Mouse (Mus musculus) hindbrain, embryonic 15.5 days (tissue): Measurements from ENCODE around the gene Nos3. TPM values are rescaled to one million over a fixed set of nuclear protein-coding genes. Genes with fewer than 3 reads are reported as not detected.
A peak's percentile ranks its signal among the peaks of the same experiment; 100 is the strongest.

Source experiments
- ATAC-seq: fragments of 200-750 bp; cut with Nextera tagmentation; 2 replicates; pipeline ENCODE4 v1.8.0; 2017; ENCODE audit warnings: low read depth, moderate number of reproducible peaks, moderate TSS enrichment; ENCODE audit not compliant: low FRiP score
- H3K27ac ChIP-seq: fragments of 300-500 bp; sonication (generic); replicated peaks from 2 replicates; pipeline ENCODE4 v1.5.1; 2015; ENCODE audit warnings: mild to moderate bottlenecking, inconsistent platforms
- H3K27me3 ChIP-seq: fragments of 300-500 bp; sonication (generic); 2 replicates; pipeline ENCODE4 v1.6.1; 2015; ENCODE audit warnings: control low read depth, inconsistent platforms
- H3K36me3 ChIP-seq: fragments of 300-500 bp; sonication (generic); 2 replicates; pipeline ENCODE4 v1.6.1; 2015; ENCODE audit warnings: control low read depth, inconsistent platforms
- H3K4me1 ChIP-seq: fragments of 300-500 bp; sonication (generic); replicated peaks from 2 replicates; pipeline ENCODE4 v1.6.1; 2015; ENCODE audit warnings: control low read depth, inconsistent platforms
- H3K4me2 ChIP-seq: fragments of 300-500 bp; sonication (generic); 2 replicates; pipeline ENCODE4 v1.6.1; 2015; ENCODE audit warnings: moderate library complexity, mild to moderate bottlenecking, inconsistent platforms
- H3K4me3 ChIP-seq: fragments of 300-500 bp; sonication (generic); 2 replicates; pipeline ENCODE4 v1.5.1; 2015; ENCODE audit warnings: mild to moderate bottlenecking, inconsistent platforms
- H3K9ac ChIP-seq: fragments of 300-500 bp; sonication (generic); 2 replicates; pipeline ENCODE4 v1.6.1; 2015; ENCODE audit warnings: inconsistent platforms
- H3K9me3 ChIP-seq: fragments of 300-500 bp; sonication (generic); 2 replicates; pipeline ENCODE4 v1.6.1; 2016; ENCODE audit warnings: control low read depth, inconsistent platforms
- WGBS: fragments of 180-500 bp; shearing (Covaris S2); methylation state at CpG from one replicate; pipeline ENCODE4 v1.1.7; 2015; 5-methylcytosine and 5-hydroxymethylcytosine counted together
- polyA plus RNA-seq: library from polyadenylated mRNA; unstranded; fragments of >200 nt; fragmentation: Nextera tagmentation; extraction: Ambion mirVana; gene quantifications from 2 replicates; pipeline ENCODE4 v1.2.1, GENCODE M21; 2015

Nos3 gene
- polyA plus RNA-seq, 1 experiment from 2014 or later, result 10.7 TPM

DNA sequence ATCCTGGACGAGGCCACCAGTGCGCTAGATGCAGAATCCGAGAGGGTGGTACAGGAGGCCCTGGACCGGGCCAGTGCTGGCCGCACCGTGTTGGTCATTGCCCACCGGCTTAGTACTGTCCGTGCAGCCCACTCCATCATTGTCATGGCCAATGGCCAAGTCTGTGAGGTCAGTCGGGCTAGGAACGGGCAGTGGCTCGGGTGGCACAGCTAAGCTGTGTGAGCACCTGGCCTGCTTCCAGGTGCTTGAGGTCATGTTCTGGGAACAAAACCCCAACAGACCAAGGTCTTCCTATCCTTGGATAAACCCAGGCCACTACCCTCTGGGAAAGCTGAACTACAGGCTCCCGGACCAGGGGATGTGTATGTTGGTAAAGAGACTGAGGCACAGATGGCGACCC, 44.0 kb downstream of the Nos3 start:
- Histone ChIP-seq H3K4me1 (no peaks in the 10 kb centered on the region; the same call in 1 of the 2 replicates), H3K36me3 (no peaks in the 10 kb centered on the region; the same call in 1 of the 2 replicates), H3K27ac (no peak overlapping the region), H3K27me3 (no peaks in the 10 kb centered on the region), H3K4me2 (no peak overlapping the region), H3K9me3 (no peaks in the 10 kb centered on the region), H3K9ac (no peak overlapping the region), H3K4me3 (no peak overlapping the region)
- no peak for ATAC-seq
- WGBS, result 93% methylated on average over 13 of the region's 13 CpGs

DNA sequence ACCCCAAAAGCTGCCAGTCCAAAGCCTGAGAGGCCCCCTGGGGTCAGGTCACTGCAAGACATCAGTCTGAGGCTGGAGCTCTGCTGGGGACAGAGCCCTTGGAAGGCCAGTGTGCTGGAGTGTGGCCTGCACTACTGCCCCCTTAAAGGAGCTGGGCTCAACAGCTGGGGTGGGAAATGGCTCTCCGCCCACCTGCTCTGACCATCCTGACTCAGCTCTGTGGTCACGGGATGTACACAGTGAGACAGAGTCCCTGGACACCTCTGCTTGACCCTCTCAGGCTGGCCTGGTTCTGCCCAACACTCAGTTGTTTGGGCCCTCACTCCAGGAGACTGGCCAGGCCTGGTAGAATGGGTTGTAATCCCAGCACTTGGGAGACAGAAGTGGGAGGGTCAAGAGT, 44.9 kb downstream of the Nos3 start:
- Histone ChIP-seq H3K4me1 (no peaks in the 10 kb centered on the region; the same call in 1 of the 2 replicates), H3K36me3 (no peaks in the 10 kb centered on the region), H3K4me3 (no peak overlapping the region), H3K9me3 (no peaks in the 10 kb centered on the region), H3K9ac (no peak overlapping the region), H3K27me3 (no peaks in the 10 kb centered on the region), H3K27ac (no peak overlapping the region), H3K4me2 (no peak overlapping the region)
- no peak for ATAC-seq
- WGBS, result 76% methylated on average over 2 of the region's 2 CpGs

DNA sequence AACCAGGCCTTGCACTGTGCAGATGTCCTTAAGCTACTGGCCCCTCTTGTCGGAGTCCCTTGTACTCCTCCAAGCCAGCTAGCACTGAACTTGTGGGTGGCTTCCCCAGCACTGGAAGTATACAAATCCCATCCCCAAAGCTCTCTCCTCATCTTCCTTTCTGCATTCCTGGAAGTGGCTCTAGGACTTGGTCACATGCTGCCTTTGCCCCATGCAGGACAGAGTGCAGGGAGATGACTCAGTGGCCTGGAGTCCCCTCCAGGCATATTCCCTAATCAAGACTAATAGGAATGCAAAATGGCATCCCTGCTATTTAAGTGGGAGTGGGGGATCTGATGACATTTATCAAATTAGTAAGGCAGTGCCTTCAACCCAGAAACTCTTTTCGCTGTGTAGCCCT, 47.5 kb downstream of the Nos3 start:
- Histone ChIP-seq H3K9ac (no peak overlapping the region), H3K36me3 (no peaks in the 10 kb centered on the region), H3K9me3 (no peaks in the 10 kb centered on the region), H3K4me2 (no peak overlapping the region), H3K27me3 (no peaks in the 10 kb centered on the region), H3K27ac (no peak overlapping the region), H3K4me1 (peaks cover 9% of the 10 kb centered on the region), H3K4me3 (no peak overlapping the region)
- ATAC-seq, result no peak
- 93% methylated on average over 2 of the region's 2 CpGs for WGBS

GRCm38 (mm10) chr5:24413042-24413693, 48.6 kb downstream of the Nos3 start, which contains the start of gene Asic3:
Asic3 (plus strand) TSS chr5:24413392.
- H3K4me3 ChIP-seq, result no peak within 1 kb of the TSS
- H3K4me1 ChIP-seq, result peaks cover 9% of the 10 kb centered on the region
- H3K4me2 ChIP-seq, result no peak within 1 kb of the TSS
- no peaks in the 10 kb centered on the region for H3K27me3 ChIP-seq
- no peak for ATAC-seq
- H3K36me3 ChIP-seq, result no peaks in the 10 kb centered on the region
- WGBS, result 50% methylated on average over 11 of the region's 11 CpGs
- no peak within 1 kb of the TSS for H3K9ac ChIP-seq
- H3K27ac ChIP-seq, result no peak within 1 kb of the TSS
- no peaks in the 10 kb centered on the region for H3K9me3 ChIP-seq

DNA sequence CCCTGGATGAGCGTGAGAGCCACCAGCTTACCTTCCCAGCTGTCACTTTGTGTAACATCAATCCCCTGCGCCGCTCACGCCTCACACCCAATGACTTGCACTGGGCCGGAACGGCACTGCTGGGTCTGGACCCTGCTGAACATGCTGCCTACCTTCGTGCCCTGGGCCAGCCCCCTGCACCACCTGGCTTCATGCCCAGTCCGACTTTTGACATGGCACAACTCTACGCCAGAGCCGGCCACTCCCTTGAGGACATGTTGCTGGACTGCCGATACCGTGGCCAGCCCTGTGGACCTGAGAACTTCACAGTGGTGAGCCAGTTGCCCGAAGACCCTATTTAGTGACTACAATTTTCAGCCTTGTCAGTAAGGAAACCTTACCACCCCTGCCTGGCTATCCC, 49.3 kb downstream of the Nos3 start:
- Histone ChIP-seq H3K4me2 (no peak overlapping the region), H3K27me3 (no peaks in the 10 kb centered on the region), H3K4me3 (no peak overlapping the region), H3K9me3 (no peaks in the 10 kb centered on the region), H3K9ac (no peak overlapping the region), H3K4me1 (peaks cover 9% of the 10 kb centered on the region), H3K36me3 (0 out of 2 replicates have a peak, but pooled peaks cover under 1% of the 10 kb centered on the region), H3K27ac (no peak overlapping the region)
- ATAC-seq, result no peak
- 79% methylated on average over 13 of the region's 13 CpGs for WGBS

DNA sequence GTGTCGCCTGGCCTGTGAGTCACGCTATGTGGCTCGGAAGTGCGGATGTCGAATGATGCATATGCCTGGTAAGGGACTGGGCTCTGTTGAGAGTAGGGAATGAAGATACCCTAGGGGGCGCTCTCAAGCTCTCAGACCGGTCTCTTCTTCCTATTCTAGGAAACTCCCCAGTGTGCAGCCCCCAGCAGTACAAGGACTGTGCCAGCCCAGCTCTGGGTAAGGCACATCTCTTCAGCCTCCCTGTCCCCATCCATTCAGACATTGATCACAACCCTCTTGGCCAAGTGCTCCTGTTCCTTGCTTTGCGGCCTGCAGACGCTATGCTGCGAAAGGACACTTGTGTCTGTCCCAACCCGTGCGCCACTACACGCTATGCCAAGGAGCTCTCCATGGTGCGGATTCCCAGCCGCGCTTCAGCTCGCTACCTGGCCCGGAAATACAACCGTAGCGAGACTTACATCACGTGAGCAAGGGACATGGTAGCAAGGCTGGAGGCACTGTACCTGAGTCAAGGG, 51.7 kb downstream of the Nos3 start:
- 5% methylated on average over 21 of the region's 21 CpGs for WGBS
- H3K4me2 ChIP-seq, result peak overlapping the region; percentile 34
- 0 out of 2 replicates have a peak overlapping the region, but pooled peaks have one; percentile 31 for H3K27ac ChIP-seq
- H3K27me3 ChIP-seq, result no peaks in the 10 kb centered on the region
- H3K4me1 ChIP-seq, result peaks cover 9% of the 10 kb centered on the region
- H3K4me3 ChIP-seq, result no peak overlapping the region
- H3K36me3 ChIP-seq, result peaks cover 11% of the 10 kb centered on the region
- no peak overlapping the region for H3K9ac ChIP-seq
- peak; percentile 76 for ATAC-seq
- H3K9me3 ChIP-seq, result no peaks in the 10 kb centered on the region

GRCm38 (mm10) chr5:24417587-24417986, 53.0 kb downstream of the Nos3 start:
- no peak for ATAC-seq
- Histone ChIP-seq H3K4me3 (no peak overlapping the region), H3K9ac (no peak overlapping the region), H3K27ac (no peak overlapping the region), H3K27me3 (no peaks in the 10 kb centered on the region), H3K4me1 (peaks cover 19% of the 10 kb centered on the region), H3K9me3 (no peaks in the 10 kb centered on the region), H3K4me2 (no peak overlapping the region), H3K36me3 (peaks cover 11% of the 10 kb centered on the region)
- WGBS, result 90% methylated on average over 10 of the region's 10 CpGs

DNA sequence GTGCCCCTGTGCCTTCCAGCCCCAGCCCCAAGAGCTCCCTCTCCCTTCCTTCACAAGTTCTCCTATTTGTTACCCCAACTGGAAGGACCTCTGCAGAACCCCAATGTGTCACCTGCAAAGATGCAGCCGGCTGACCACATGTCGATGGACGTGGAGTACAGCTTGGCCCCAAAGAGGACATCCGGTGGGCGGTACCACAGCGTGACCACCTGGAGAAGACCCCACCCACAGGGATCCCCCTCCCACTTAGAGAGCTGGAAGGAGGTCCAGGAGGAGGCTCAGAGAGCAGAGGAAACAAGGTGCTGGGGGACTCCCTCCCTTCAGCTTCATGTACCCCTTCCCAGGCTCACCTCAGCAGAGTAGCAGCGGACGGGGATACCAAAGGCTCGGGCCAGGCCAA, 55.8 kb downstream of the Nos3 start:
- Histone ChIP-seq H3K36me3 (peaks cover 11% of the 10 kb centered on the region), H3K27ac (no peak overlapping the region), H3K27me3 (no peaks in the 10 kb centered on the region), H3K4me2 (no peak overlapping the region), H3K9ac (no peak overlapping the region), H3K4me3 (no peak overlapping the region), H3K9me3 (no peaks in the 10 kb centered on the region), H3K4me1 (peaks cover 35% of the 10 kb centered on the region)
- ATAC-seq, result no peak
- WGBS, result 92% methylated on average over 9 of the region's 9 CpGs

DNA sequence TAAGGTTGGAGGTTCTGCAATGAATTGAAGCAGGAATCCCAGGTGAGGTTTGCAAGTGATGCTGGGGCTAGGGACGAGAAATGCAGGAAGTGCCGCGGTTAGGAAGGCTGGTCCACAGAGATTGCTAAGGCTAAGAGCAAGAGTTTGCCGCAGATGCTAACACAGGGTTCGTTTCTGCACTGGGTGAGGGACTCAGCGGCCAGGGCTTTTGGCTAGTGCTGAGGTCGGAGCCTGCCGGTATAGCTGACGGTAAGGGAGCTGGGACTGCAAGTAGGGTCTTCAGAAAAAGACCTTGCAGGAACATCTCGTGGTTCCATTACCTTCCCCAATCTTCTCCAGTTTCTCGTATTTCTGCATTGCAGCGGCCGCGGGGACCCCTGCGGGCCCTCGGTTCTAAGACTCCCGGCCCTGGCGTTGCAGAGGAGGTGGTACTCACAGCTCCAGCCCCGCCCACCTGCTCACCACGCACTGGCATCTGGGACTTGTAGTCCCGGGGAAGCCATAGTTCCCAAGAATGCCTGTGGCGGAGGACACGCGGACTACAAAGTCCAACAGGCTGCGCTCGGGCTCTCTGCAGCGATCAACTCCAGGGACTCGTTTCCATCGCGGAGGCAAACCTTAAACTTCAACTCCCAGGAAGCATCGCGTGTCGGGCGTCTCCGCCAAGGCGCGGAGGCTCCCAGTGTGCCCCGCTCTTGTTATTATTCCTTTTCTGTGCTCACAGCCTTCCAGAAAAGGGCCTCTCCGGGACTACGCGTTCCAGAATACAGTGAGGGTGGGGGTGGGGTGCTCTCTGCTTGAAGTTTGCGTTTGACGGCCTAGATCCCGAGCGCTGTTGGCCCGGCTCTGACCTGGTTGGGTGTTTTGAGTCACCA, 58.8 kb downstream of the Nos3 start, which contains the start of the genes Cdk5 and Slc4a2:
Gene Cdk5 (minus strand): TSS at position 402 of the 875 bp plus-strand sequence.
Gene Slc4a2 (plus strand): TSS at position 709 of the 875 bp plus-strand sequence.
- Histone ChIP-seq H3K36me3 (peaks cover 11% of the 10 kb centered on the region), H3K27me3 (peaks cover 4% of the 10 kb centered on the region; the same call in 1 of the 2 replicates), H3K4me1 (peaks cover 54% of the 10 kb centered on the region), H3K27ac (peak within 1 kb of the TSS; percentile 90), H3K9ac (peak within 1 kb of the TSS; percentile 84), H3K9me3 (no peaks in the 10 kb centered on the region), H3K4me2 (peak within 1 kb of the TSS; percentile 72), H3K4me3 (peak within 1 kb of the TSS; percentile 62)
- WGBS, result under 1% methylated on average over 46 of the region's 46 CpGs
- peak; percentile 96 for ATAC-seq

DNA sequence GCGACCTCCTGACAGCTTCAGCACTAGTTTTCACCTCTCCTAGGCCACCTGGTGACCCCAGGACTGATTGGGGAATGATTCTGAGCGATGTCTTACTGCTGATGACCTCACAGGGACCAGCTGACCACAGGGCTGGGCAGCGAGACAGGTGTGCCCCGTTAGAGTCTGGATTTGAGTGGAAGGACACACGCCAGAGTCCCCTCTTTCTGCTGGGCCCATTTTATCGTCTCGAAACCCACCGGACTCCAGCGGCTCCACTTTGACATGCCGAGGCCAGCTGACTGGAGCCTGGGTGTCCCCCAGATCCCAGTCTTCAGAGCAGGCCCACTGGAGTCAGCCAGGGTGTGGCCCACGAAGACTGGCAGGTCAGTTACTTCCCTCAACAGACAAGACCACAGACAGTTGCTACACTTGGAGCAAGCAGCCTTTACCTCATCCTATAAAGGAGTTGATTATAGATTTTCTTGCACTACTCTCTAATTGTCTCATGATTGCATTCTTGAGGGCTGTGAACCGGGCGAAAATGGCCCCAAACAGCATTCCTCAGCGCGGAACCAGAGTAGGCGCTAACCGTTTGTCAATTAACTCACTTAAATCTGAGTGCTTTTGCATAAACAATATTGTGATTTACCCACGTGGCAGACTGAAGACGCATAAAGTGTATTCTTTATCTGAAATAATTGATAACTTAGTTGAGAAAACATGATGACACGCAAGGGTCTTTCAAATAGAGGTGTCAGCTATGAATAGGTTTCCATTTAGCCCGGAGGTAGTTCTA, 59.6 kb downstream of the Nos3 start:
- H3K4me2 ChIP-seq, result peak overlapping the region; percentile 72
- H3K27me3 ChIP-seq, result peaks cover 4% of the 10 kb centered on the region; the same call in 1 of the 2 replicates
- peak overlapping the region; percentile 59 for H3K9ac ChIP-seq
- no peaks in the 10 kb centered on the region for H3K9me3 ChIP-seq
- WGBS, result 12% methylated on average over 21 of the region's 21 CpGs
- peak overlapping the region; percentile 62 for H3K4me3 ChIP-seq
- ATAC-seq, result no peak
- peak overlapping the region; percentile 90 for H3K27ac ChIP-seq
- H3K36me3 ChIP-seq, result peaks cover 8% of the 10 kb centered on the region
- peaks cover 58% of the 10 kb centered on the region for H3K4me1 ChIP-seq

GRCm38 (mm10) chr5:24424861-24425411, 60.3 kb downstream of the Nos3 start:
- ATAC-seq, result no peak
- Histone ChIP-seq H3K4me2 (peak overlapping the region; percentile 72), H3K4me1 (peaks cover 58% of the 10 kb centered on the region), H3K9ac (peak overlapping the region; percentile 59), H3K27ac (peak overlapping the region; percentile 90), H3K9me3 (no peaks in the 10 kb centered on the region), H3K27me3 (peaks cover 4% of the 10 kb centered on the region; the same call in 1 of the 2 replicates), H3K4me3 (peak overlapping the region; percentile 62), H3K36me3 (peaks cover under 1% of the 10 kb centered on the region)
- under 1% methylated on average over 38 of the region's 60 CpGs for WGBS
